Mouse (Mus musculus) cerebellum, adult 2 months (tissue): ENCODE results near the gene Spo11.

Source experiments
- CTCF ChIP-seq: fragments of 200-500 bp; IDR thresholded peaks from 2 replicates; pipeline ENCODE4 v1.5.1; 2011; ENCODE audit warnings: low read depth, mild to moderate bottlenecking, control low read depth, low read length, moderate library complexity, borderline replicate concordance; ENCODE audit not compliant: insufficient read depth
- POLR2A ChIP-seq: fragments of 200-500 bp; IDR thresholded peaks from 2 replicates; pipeline ENCODE4 v1.6.1; 2011; ENCODE audit warnings: low read length, control low read depth, borderline replicate concordance; ENCODE audit not compliant: insufficient read depth

GRCm38 (mm10) chr2:173036611-173037010 is 59.1 kb downstream of the Spo11 start:
- TF ChIP-seq CTCF (no peak), POLR2A (no peak)
